Mouse (Mus musculus) liver, postnatal 0 days (tissue): Measurements from ENCODE around the gene Ltbp2. TPM values are rescaled to one million over a fixed set of nuclear protein-coding genes. Genes with fewer than 3 reads are reported as not detected.

Experiments used
- ATAC-seq: fragments of 200-750 bp; cut with Nextera tagmentation; 2 replicates; pipeline ENCODE4 v1.8.0; 2017; ENCODE audit warnings: mild to moderate bottlenecking, moderate library complexity
- DNase-seq: peaks from one replicate; pipeline ENCODE4 v3.0.0-alpha.2; 2016
- H3K27ac ChIP-seq: fragments of 300-500 bp; sonication (generic); 2 replicates; pipeline ENCODE4 v1.5.1; 2014; ENCODE audit warnings: antibody characterized with exemption, moderate library complexity, mild to moderate bottlenecking, low read depth
- H3K27me3 ChIP-seq: fragments of 300-500 bp; sonication (generic); 2 replicates; pipeline ENCODE4 v1.6.1; 2014; ENCODE audit warnings: low read length, control low read depth, mixed read lengths; ENCODE audit not compliant: insufficient read depth
- H3K36me3 ChIP-seq: fragments of 300-500 bp; sonication (generic); replicated peaks from 2 replicates; pipeline ENCODE4 v1.6.1; 2014; ENCODE audit warnings: mild to moderate bottlenecking, control low read depth, low read length, moderate library complexity, mixed read lengths; ENCODE audit not compliant: insufficient read depth
- H3K4me1 ChIP-seq: fragments of 300-500 bp; sonication (generic); 2 replicates; pipeline ENCODE4 v1.6.1; 2014; ENCODE audit warnings: antibody characterized with exemption, mild to moderate bottlenecking, control low read depth; ENCODE audit not compliant: insufficient read depth
- H3K4me2 ChIP-seq: fragments of 300-500 bp; sonication (generic); 2 replicates; pipeline ENCODE4 v1.6.1; 2014; ENCODE audit warnings: low read depth, mild to moderate bottlenecking, low read length, moderate library complexity, mixed read lengths
- H3K4me3 ChIP-seq: fragments of 300-500 bp; sonication (generic); 2 replicates; pipeline ENCODE4 v1.5.1; 2014; ENCODE audit warnings: low read depth, low read length
- H3K9ac ChIP-seq: fragments of 300-500 bp; sonication (generic); replicated peaks from 2 replicates; pipeline ENCODE4 v1.6.1; 2014; ENCODE audit warnings: mild to moderate bottlenecking, moderate library complexity
- H3K9me3 ChIP-seq: fragments of 300-500 bp; sonication (generic); 2 replicates; pipeline ENCODE4 v1.6.1; 2016; ENCODE audit warnings: mild to moderate bottlenecking, control low read depth, low read length, mixed read lengths
- CTCF ChIP-seq: sonication (generic); IDR thresholded peaks from 2 replicates; pipeline ENCODE4 v1.5.1; 2016; ENCODE audit warnings: antibody characterized with exemption, low read depth
- EP300 ChIP-seq: IDR thresholded peaks from 2 replicates; pipeline ENCODE4 v1.6.1; 2016; ENCODE audit warnings: antibody characterized with exemption, low read depth, mild to moderate bottlenecking
- WGBS: fragments of 180-500 bp; shearing (Covaris S2); extraction: QIAGEN DNeasy Blood & Tissue Kit; methylation state at CpG from one replicate; pipeline ENCODE4 v1.1.7; 2014; ENCODE audit not compliant: insufficient replicate concordance; 5-methylcytosine and 5-hydroxymethylcytosine counted together
- polyA plus RNA-seq: library from polyadenylated mRNA; unstranded; fragments of >200 nt; fragmentation: Nextera tagmentation; extraction: Ambion mirVana; gene quantifications from 2 replicates; pipeline ENCODE4 v1.2.1, GENCODE M21; 2015

The Ltbp2 gene
- polyA plus RNA-seq, 1 experiment from 2014 or later, result 0.59 TPM

GRCm38 (mm10) chr12:84743496-84743895 lies 132.8 kb downstream of the Ltbp2 start:
- Histone ChIP-seq H3K4me2 (no peak overlapping the region), H3K36me3 (no peaks in the 10 kb centered on the region), H3K4me1 (peaks cover 7% of the 10 kb centered on the region; the same call in 1 of the 2 replicates), H3K27me3 (no peaks in the 10 kb centered on the region), H3K9ac (no peak overlapping the region), H3K27ac (no peak overlapping the region), H3K9me3 (no peaks in the 10 kb centered on the region), H3K4me3 (no peak overlapping the region)
- DNase-seq (no peak), ATAC-seq (no peak)
- 72% methylated on average over 10 of the region's 10 CpGs for WGBS
- TF ChIP-seq CTCF (no peak), EP300 (no peak)

GRCm38 (mm10) chr12:84733366-84733765 lies 143.0 kb downstream of the Ltbp2 start:
- Histone ChIP-seq H3K36me3 (no peaks in the 10 kb centered on the region), H3K27me3 (no peaks in the 10 kb centered on the region), H3K9ac (no peak overlapping the region), H3K4me2 (no peak overlapping the region), H3K9me3 (no peaks in the 10 kb centered on the region), H3K4me3 (no peak overlapping the region), H3K4me1 (no peaks in the 10 kb centered on the region), H3K27ac (no peak overlapping the region)
- no peak for ATAC-seq
- no peak for DNase-seq
- WGBS, result 62% methylated on average over 13 of the region's 13 CpGs
- TF ChIP-seq EP300 (no peak), CTCF (no peak)

Other genes starting within 250 kb of the Ltbp2 start
- not detected in 2 replicates for gene Vrtn, start 235.5 kb downstream of the Ltbp2 start, polyA plus RNA-seq
- 0.04 TPM in 1 of 2 replicates, not detected in the other for gene Syndig1l, start 177.7 kb downstream of the Ltbp2 start, polyA plus RNA-seq
- gene Npc2, start 103.4 kb downstream of the Ltbp2 start, polyA plus RNA-seq, result 29.7 and 30.0 TPM in 2 replicates
- 97.5 and 99.9 TPM in 2 replicates for gene Isca2, start 103.3 kb downstream of the Ltbp2 start, polyA plus RNA-seq
- gene Fcf1, start 94.4 kb upstream of the Ltbp2 start, polyA plus RNA-seq, result 66.0 and 74.5 TPM in 2 replicates
- 5.2 and 6.9 TPM in 2 replicates for gene Arel1, start 94.4 kb upstream of the Ltbp2 start, polyA plus RNA-seq
- gene Ylpm1, start 119.8 kb upstream of the Ltbp2 start, polyA plus RNA-seq, result 5.4 and 6.2 TPM in 2 replicates
- gene Prox2, start 234.2 kb upstream of the Ltbp2 start, polyA plus RNA-seq, result 2.3 and 2.8 TPM in 2 replicates
- 68.3 and 76.4 TPM in 2 replicates for gene Dlst, start 234.3 kb upstream of the Ltbp2 start, polyA plus RNA-seq